Mouse (Mus musculus) urinary bladder, adult 2 months (tissue): ENCODE data around the gene Ints12. TPM values are rescaled to one million over a fixed set of nuclear protein-coding genes. Genes with fewer than 3 reads are reported as not detected.

Source experiments
- DNase-seq: peaks from one replicate; pipeline ENCODE4 v3.0.0; 2022; ENCODE audit warnings: low spot score
- polyA plus RNA-seq: library from polyadenylated mRNA; depleted of rRNA; stranded (reverse); fragments of >200 nt; gene quantifications from 2 replicates; pipeline ENCODE4 v1.2.3, GENCODE M21; 2012; rRNA removed

Gene Ints12
- polyA plus RNA-seq, 1 experiment: 10.8 TPM

DNA sequence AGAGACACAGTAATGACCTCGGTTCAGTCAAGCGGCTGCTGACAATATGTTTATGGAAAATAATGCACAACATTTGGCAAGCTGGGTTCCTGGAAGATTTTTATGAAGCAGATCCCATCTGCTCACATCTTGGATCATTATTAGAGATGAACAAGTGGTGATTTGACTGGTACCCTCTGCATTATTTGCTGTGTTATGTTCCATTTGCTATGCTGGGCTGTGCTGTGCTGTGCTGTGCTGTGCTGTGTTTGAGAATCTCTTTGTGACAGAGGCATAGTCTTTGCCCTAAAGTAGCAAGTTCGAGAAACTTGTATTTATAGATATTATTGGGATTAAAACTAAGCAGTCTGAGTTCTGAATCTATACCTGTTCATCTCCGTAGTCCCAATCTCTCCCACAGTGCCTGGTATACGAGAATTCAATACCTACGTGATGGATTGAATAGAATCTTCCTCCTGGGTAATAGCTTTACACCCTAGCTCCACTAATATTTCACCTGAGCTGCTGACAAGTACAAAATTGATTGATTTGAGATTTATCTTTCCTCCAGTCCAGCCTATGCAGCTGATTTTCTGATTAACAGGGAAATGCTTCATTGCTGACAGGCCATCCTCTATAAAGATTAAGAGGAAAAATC, 53.0 kb downstream of the Ints12 start:
- DNase-seq: no peak

- no peak for DNase-seq
Observed at GRCm38 (mm10) chr3:133151629-133152028, 60.0 kb downstream of the Ints12 start.

GRCm38 (mm10) chr3:133152831-133153230, 61.2 kb downstream of the Ints12 start:
- no peak for DNase-seq

DNA sequence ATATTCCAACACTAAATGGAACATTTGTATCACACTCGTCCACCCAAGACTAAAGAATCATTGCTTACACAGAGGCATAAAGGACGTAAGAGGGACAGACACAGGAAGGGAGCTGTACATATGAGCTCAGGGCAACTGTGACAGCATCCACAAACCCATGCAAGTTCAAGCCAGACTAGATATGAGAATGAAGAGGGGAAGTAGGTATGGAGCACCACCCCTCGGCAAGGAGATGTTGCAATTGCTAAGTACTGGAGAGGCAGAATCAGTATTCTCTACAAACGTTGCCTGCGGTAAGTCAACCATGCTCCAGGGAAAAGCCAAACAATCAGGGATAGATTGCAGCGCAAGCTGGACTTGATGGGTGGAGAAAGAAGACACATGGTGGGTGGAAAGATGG, 62.0 kb downstream of the Ints12 start:
- DNase-seq: no peak

DNA sequence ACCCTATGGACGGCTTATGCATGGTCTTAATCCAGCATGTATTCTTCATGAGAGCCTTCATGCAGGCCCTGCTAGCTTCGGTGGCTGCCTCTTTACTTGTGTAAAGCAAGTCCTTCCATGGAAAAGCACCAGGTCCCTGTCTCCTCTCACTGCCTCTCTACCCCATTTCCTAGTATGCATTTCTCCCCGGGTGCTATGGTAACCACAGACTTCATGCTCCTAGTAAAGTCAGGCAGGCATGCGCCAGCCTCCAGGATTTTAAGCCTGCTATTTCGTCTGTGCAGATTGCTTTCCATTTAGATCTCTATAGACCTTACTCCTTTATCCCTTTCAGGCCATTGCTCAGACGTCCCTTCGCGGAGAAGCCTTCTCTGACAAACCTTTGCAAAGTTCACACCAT, 63.0 kb downstream of the Ints12 start:
- DNase-seq: no peak

DNA sequence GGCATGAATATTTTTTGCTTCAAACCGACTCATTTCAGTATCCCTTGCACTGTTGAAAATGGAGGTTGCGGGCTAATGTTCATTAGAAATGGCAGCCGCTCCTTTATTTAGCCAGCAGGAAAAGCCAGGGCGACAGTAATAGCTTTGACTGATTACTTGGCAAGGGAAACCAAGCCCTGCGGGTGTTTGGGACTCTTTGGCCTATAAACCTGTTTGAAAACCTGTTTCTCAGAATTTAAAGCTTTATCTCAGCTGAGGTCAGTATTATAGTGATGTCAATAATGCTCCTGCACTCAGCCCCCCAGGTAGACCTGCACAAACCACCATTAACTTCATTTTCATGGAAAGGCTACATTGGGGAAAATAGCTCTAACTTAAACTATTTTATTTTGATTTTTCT, 66.6 kb downstream of the Ints12 start:
- DNase-seq: no peak

Other genes with a start within 250 kb of the Ints12 start
- 5.1 and 5.7 TPM in 2 replicates for gene Npnt, start 141.5 kb upstream of the Ints12 start, polyA plus RNA-seq
- 5.0 and 5.7 TPM in 2 replicates for gene Gstcd, start 193 bp downstream of the Ints12 start, polyA plus RNA-seq
- gene Arhgef38, start 143.1 kb downstream of the Ints12 start, polyA plus RNA-seq: not detected in 2 replicates
- 47.7 and 52.3 TPM in 2 replicates for gene Ppa2, start 218.3 kb downstream of the Ints12 start, polyA plus RNA-seq